Mouse (Mus musculus) embryonic facial prominence, embryonic 10.5 days (tissue): ENCODE measurements around the gene Olfr374. TPM values are rescaled to one million over a fixed set of nuclear protein-coding genes. Genes with fewer than 3 reads are reported as not detected.

ENCODE experiments used
- DNase-seq: peaks from one replicate; pipeline ENCODE4 v3.0.0-alpha.2; 2017; ENCODE audit warnings: low spot score
- H3K27ac ChIP-seq: fragments of 300-500 bp; sonication (generic); replicated peaks from 2 replicates; pipeline ENCODE4 v1.5.1; 2016; ENCODE audit warnings: mild to moderate bottlenecking
- H3K27me3 ChIP-seq: fragments of 300-500 bp; sonication (generic); replicated peaks from 2 replicates; pipeline ENCODE4 v1.6.1; 2016; ENCODE audit warnings: low read depth, mild to moderate bottlenecking; ENCODE audit not compliant: poor library complexity, severe bottlenecking
- H3K36me3 ChIP-seq: fragments of 300-500 bp; sonication (generic); replicated peaks from 2 replicates; pipeline ENCODE4 v1.6.1; 2016; ENCODE audit warnings: mild to moderate bottlenecking, moderate library complexity
- H3K4me1 ChIP-seq: fragments of 300-500 bp; sonication (generic); 2 replicates; pipeline ENCODE4 v1.6.1; 2016
- H3K4me3 ChIP-seq: fragments of 300-500 bp; sonication (generic); 2 replicates; pipeline ENCODE4 v1.5.1; 2016; ENCODE audit warnings: mild to moderate bottlenecking, moderate library complexity
- H3K9me3 ChIP-seq: fragments of 300-500 bp; sonication (generic); 2 replicates; pipeline ENCODE4 v1.6.1; 2016; ENCODE audit warnings: mild to moderate bottlenecking
- WGBS: fragments of 180-500 bp; shearing (Covaris S2); methylation state at CpG from one replicate; pipeline ENCODE4 v1.1.7; 2016; 5-methylcytosine and 5-hydroxymethylcytosine counted together
- polyA plus RNA-seq: library from polyadenylated mRNA; unstranded; fragments of >200 nt; fragmentation: Nextera tagmentation; extraction: Ambion mirVana; gene quantifications from 2 replicates; pipeline ENCODE4 v1.2.1, GENCODE M21; 2016

Gene Olfr374
- polyA plus RNA-seq, 1 experiment from 2014 or later: not detected

- no peak overlapping the region for H3K4me3 ChIP-seq
- no peak overlapping the region for H3K27ac ChIP-seq
- H3K4me1 ChIP-seq: peaks cover 28% of the 10 kb centered on the region
- WGBS: 96% methylated on average over 5 of the region's 5 CpGs
- H3K27me3 ChIP-seq: no peaks in the 10 kb centered on the region
- DNase-seq: no peak
- H3K9me3 ChIP-seq: no peaks in the 10 kb centered on the region
- H3K36me3 ChIP-seq: peaks cover 61% of the 10 kb centered on the region
Observed at GRCm38 (mm10) chr8:72138456-72138855, 31.6 kb downstream of the Olfr374 start.

GRCm38 (mm10) chr8:72143256-72143824 lies 36.5 kb downstream of the Olfr374 start:
- no peaks in the 10 kb centered on the region for H3K9me3 ChIP-seq
- WGBS: 91% methylated on average over 13 of the region's 13 CpGs
- H3K27ac ChIP-seq: no peak overlapping the region
- H3K4me3 ChIP-seq: no peak overlapping the region
- peaks cover 2% of the 10 kb centered on the region; the same call in 1 of the 2 replicates for H3K4me1 ChIP-seq
- no peak for DNase-seq
- no peaks in the 10 kb centered on the region for H3K27me3 ChIP-seq
- peaks cover 100% of the 10 kb centered on the region for H3K36me3 ChIP-seq

GRCm38 (mm10) chr8:72144345-72144975 lies 37.6 kb downstream of the Olfr374 start:
- H3K9me3 ChIP-seq: no peaks in the 10 kb centered on the region
- peaks cover 97% of the 10 kb centered on the region for H3K36me3 ChIP-seq
- H3K4me1 ChIP-seq: no peaks in the 10 kb centered on the region
- no peaks in the 10 kb centered on the region for H3K27me3 ChIP-seq
- 92% methylated on average over 5 of the region's 5 CpGs for WGBS
- no peak for DNase-seq
- no peak overlapping the region for H3K4me3 ChIP-seq
- H3K27ac ChIP-seq: no peak overlapping the region

GRCm38 (mm10) chr8:72145511-72145910 lies 38.7 kb downstream of the Olfr374 start:
- Histone ChIP-seq H3K27ac (no peak overlapping the region), H3K4me1 (no peaks in the 10 kb centered on the region), H3K27me3 (no peaks in the 10 kb centered on the region), H3K4me3 (no peak overlapping the region), H3K36me3 (peaks cover 97% of the 10 kb centered on the region), H3K9me3 (no peaks in the 10 kb centered on the region)
- 92% methylated on average over 3 of the region's 3 CpGs for WGBS
- no peak for DNase-seq

- Histone ChIP-seq H3K27ac (no peak overlapping the region), H3K9me3 (no peaks in the 10 kb centered on the region), H3K4me1 (no peaks in the 10 kb centered on the region), H3K4me3 (no peak overlapping the region), H3K36me3 (peaks cover 97% of the 10 kb centered on the region), H3K27me3 (no peaks in the 10 kb centered on the region)
- no peak for DNase-seq
- WGBS: 90% methylated on average over 1 of the region's 1 CpGs
Observed at GRCm38 (mm10) chr8:72146056-72146455, 39.2 kb downstream of the Olfr374 start.

GRCm38 (mm10) chr8:72146556-72146955 lies 39.7 kb downstream of the Olfr374 start:
- H3K4me1 ChIP-seq: no peaks in the 10 kb centered on the region
- DNase-seq: no peak
- H3K9me3 ChIP-seq: no peaks in the 10 kb centered on the region
- H3K27ac ChIP-seq: no peak overlapping the region
- WGBS: 87% methylated on average over 3 of the region's 3 CpGs
- H3K27me3 ChIP-seq: no peaks in the 10 kb centered on the region
- no peak overlapping the region for H3K4me3 ChIP-seq
- H3K36me3 ChIP-seq: peaks cover 97% of the 10 kb centered on the region

GRCm38 (mm10) chr8:72147266-72147665 lies 40.4 kb downstream of the Olfr374 start:
- Histone ChIP-seq H3K4me3 (no peak overlapping the region), H3K9me3 (no peaks in the 10 kb centered on the region), H3K27me3 (no peaks in the 10 kb centered on the region), H3K36me3 (peaks cover 97% of the 10 kb centered on the region), H3K27ac (no peak overlapping the region), H3K4me1 (no peaks in the 10 kb centered on the region)
- 86% methylated on average over 2 of the region's 2 CpGs for WGBS
- no peak for DNase-seq

- 91% methylated on average over 1 of the region's 1 CpGs for WGBS
- Histone ChIP-seq H3K27ac (no peak overlapping the region), H3K9me3 (no peaks in the 10 kb centered on the region), H3K36me3 (peaks cover 97% of the 10 kb centered on the region), H3K27me3 (no peaks in the 10 kb centered on the region), H3K4me1 (no peaks in the 10 kb centered on the region), H3K4me3 (no peak overlapping the region)
- no peak for DNase-seq
Observed at GRCm38 (mm10) chr8:72149056-72149455, 42.2 kb downstream of the Olfr374 start.

GRCm38 (mm10) chr8:72151418-72152078 lies 44.7 kb downstream of the Olfr374 start:
- WGBS: 88% methylated on average over 3 of the region's 3 CpGs
- Histone ChIP-seq H3K4me1 (no peaks in the 10 kb centered on the region), H3K4me3 (no peak overlapping the region), H3K36me3 (peaks cover 74% of the 10 kb centered on the region), H3K27ac (no peak overlapping the region), H3K27me3 (no peaks in the 10 kb centered on the region), H3K9me3 (no peaks in the 10 kb centered on the region)
- no peak for DNase-seq

GRCm38 (mm10) chr8:72153382-72153781 lies 46.5 kb downstream of the Olfr374 start:
- no peak overlapping the region for H3K4me3 ChIP-seq
- DNase-seq: no peak
- H3K27ac ChIP-seq: no peak overlapping the region
- no peaks in the 10 kb centered on the region for H3K9me3 ChIP-seq
- no peaks in the 10 kb centered on the region for H3K27me3 ChIP-seq
- peaks cover 57% of the 10 kb centered on the region for H3K36me3 ChIP-seq
- H3K4me1 ChIP-seq: no peaks in the 10 kb centered on the region

- WGBS: 82% methylated on average over 2 of the region's 2 CpGs
- Histone ChIP-seq H3K4me1 (peaks cover 23% of the 10 kb centered on the region), H3K27me3 (no peaks in the 10 kb centered on the region), H3K36me3 (peaks cover 16% of the 10 kb centered on the region), H3K4me3 (no peak overlapping the region), H3K27ac (no peak overlapping the region), H3K9me3 (no peaks in the 10 kb centered on the region)
- DNase-seq: no peak
Observed at GRCm38 (mm10) chr8:72158096-72158495, 51.3 kb downstream of the Olfr374 start.

- no peak for DNase-seq
- no peak overlapping the region for H3K27ac ChIP-seq
- 82% methylated on average over 3 of the region's 3 CpGs for WGBS
- H3K4me1 ChIP-seq: peaks cover 23% of the 10 kb centered on the region
- H3K4me3 ChIP-seq: no peak overlapping the region
- H3K9me3 ChIP-seq: no peaks in the 10 kb centered on the region
- no peaks in the 10 kb centered on the region for H3K27me3 ChIP-seq
- H3K36me3 ChIP-seq: peaks cover 16% of the 10 kb centered on the region
Observed at GRCm38 (mm10) chr8:72158726-72159125, 51.9 kb downstream of the Olfr374 start.

- no peaks in the 10 kb centered on the region for H3K27me3 ChIP-seq
- peak overlapping the region; percentile 97 for H3K4me3 ChIP-seq
- H3K36me3 ChIP-seq: peaks cover 22% of the 10 kb centered on the region
- peaks cover 23% of the 10 kb centered on the region for H3K4me1 ChIP-seq
- DNase-seq: no peak
- WGBS: 74% methylated on average over 3 of the region's 3 CpGs
- H3K9me3 ChIP-seq: no peaks in the 10 kb centered on the region
- H3K27ac ChIP-seq: peak overlapping the region; percentile 89
Observed at GRCm38 (mm10) chr8:72160007-72160406, 53.2 kb downstream of the Olfr374 start.
